Mouse (Mus musculus): ENCODE results near the gene Tead4. TPM values are rescaled to one million over a fixed set of nuclear protein-coding genes. Genes with fewer than 3 reads are reported as not detected.
"Not testable (repeated sequence)": the region's sequence is repeated elsewhere in the genome, so short reads cannot be mapped to it uniquely, and the experiment has no call there.

Tead4 gene
- polyA plus RNA-seq, 1 experiment from 2014 or later, result 5.1 TPM

DNA sequence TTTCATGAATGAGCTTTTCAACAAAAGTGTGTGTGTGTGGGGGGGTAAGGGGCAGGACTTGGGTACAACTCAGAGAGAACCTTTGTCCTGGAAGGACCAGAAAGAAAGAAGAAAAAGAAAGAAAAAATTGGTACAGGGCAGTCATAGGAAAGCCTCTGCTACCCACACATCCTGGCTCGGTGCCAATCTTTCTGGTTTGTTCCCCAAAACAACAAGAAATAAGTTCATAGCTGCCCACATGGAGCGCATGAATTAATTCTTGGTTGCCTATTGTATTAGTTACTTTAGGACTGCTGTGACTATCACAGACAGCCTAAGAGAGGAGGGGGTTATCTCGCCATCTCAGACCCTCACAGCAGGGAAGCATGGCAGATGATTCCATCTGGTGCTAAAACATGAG is 68.9 kb downstream of the Tead4 start:
- Histone ChIP-seq H3K4me1 (no peaks in the 10 kb centered on the region), H3K4me2 (no peak overlapping the region), H3K9me3 (no peaks in the 10 kb centered on the region), H3K9ac (no peak overlapping the region), H3K27me3 (no peaks in the 10 kb centered on the region), H3K27ac (no peak overlapping the region), H3K4me3 (no peak overlapping the region), H3K36me3 (0 out of 2 replicates have a peak, but pooled peaks cover 2% of the 10 kb centered on the region)
- 78% methylated on average over 3 of the region's 3 CpGs for WGBS
- ATAC-seq (ENCODE audit: borderline replicate concordance, extremely low read depth, low FRiP score, low TSS enrichment), result no peak

DNA sequence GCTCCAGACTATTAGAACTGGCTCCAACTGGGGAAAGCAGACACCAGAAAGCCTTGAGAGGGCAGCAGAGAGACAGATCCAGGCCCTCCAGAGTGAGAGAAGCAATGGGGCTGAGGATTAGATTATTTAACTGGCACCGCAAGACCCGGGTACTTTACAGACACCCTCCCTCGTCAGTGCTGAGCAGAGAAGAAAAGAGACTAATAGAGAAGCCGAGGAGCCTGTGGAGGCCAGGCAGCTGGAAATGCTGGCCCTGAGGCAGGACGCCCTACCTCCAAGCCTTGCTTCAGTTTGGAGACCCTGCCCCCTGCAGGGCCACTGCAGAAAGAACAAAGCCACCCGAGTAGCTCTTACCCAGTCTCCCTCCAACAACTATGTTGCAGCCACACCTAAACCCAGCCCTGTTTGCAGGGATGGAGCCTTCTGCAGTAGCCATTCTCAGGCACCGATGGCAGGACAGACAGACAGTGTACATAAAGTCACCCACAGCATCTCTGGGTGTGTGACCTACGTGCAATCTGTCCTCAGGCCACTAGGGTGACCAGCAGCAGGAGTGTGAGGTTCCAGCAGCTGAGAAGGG is 73.1 kb downstream of the Tead4 start:
- WGBS, result 40% methylated on average over 8 of the region's 8 CpGs
- 0 out of 2 replicates have a peak, but pooled peaks cover 2% of the 10 kb centered on the region for H3K36me3 ChIP-seq
- no peaks in the 10 kb centered on the region for H3K4me1 ChIP-seq
- no peak overlapping the region for H3K9ac ChIP-seq
- H3K27ac ChIP-seq, result no peak overlapping the region
- H3K9me3 ChIP-seq, result no peaks in the 10 kb centered on the region
- no peak overlapping the region for H3K4me3 ChIP-seq
- peak; percentile 11; the same call in 1 of the 2 replicates for ATAC-seq (ENCODE audit: borderline replicate concordance, extremely low read depth, low FRiP score, low TSS enrichment)
- H3K27me3 ChIP-seq, result no peaks in the 10 kb centered on the region
- H3K4me2 ChIP-seq, result peak overlapping the region; percentile 19; the same call in 1 of the 2 replicates

DNA sequence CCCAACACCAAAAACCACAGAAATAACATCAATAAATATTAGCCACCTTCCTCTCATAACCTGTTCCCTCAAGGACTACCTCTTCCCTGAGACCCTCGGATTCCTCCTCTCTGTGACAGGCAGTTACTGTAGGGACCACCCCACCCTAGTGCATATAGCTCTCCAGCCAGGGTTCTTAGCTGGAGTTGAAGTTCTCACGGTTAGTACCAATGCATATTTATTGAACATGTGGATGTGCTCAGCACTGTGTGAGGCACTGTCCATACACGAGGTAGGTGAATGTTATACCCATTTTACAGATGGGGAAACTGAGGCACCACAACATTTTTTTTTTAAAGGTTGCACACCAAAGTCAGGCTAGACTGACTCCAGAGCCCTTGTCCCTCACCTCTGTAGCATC is 73.7 kb downstream of the Tead4 start:
- WGBS, result 78% methylated on average over 3 of the region's 3 CpGs

GRCm38 (mm10) chr6:128225846-128226176 is 74.8 kb downstream of the Tead4 start:
- no peak overlapping the region for H3K4me2 ChIP-seq
- H3K4me3 ChIP-seq, result no peak overlapping the region
- H3K27me3 ChIP-seq, result no peaks in the 10 kb centered on the region
- 0 out of 2 replicates have a peak, but pooled peaks cover 2% of the 10 kb centered on the region for H3K36me3 ChIP-seq
- 0 out of 2 replicates have a peak, but pooled peaks cover 6% of the 10 kb centered on the region for H3K4me1 ChIP-seq
- no peak overlapping the region for H3K27ac ChIP-seq
- 79% methylated on average over 1 of the region's 1 CpGs for WGBS
- no peak overlapping the region for H3K9ac ChIP-seq
- no peak for ATAC-seq (ENCODE audit: borderline replicate concordance, extremely low read depth, low FRiP score, low TSS enrichment)
- no peaks in the 10 kb centered on the region for H3K9me3 ChIP-seq

More for the DNA sequence above, 73.7 kb downstream of the Tead4 start:
- 0 out of 2 replicates have a peak, but pooled peaks cover under 1% of the 10 kb centered on the region for H3K4me1 ChIP-seq
- no peak overlapping the region for H3K27ac ChIP-seq
- 0 out of 2 replicates have a peak, but pooled peaks cover 2% of the 10 kb centered on the region for H3K36me3 ChIP-seq
- H3K27me3 ChIP-seq, result no peaks in the 10 kb centered on the region
- H3K4me2 ChIP-seq, result no peak overlapping the region; the same call in 1 of the 2 replicates
- no peak for ATAC-seq (ENCODE audit: borderline replicate concordance, extremely low read depth, low FRiP score, low TSS enrichment)
- H3K9ac ChIP-seq, result no peak overlapping the region
- H3K9me3 ChIP-seq, result no peaks in the 10 kb centered on the region
- H3K4me3 ChIP-seq, result no peak overlapping the region

- Histone ChIP-seq H3K4me1 (0 out of 2 replicates have a peak, but pooled peaks cover 6% of the 10 kb centered on the region), H3K4me3 (no peak overlapping the region), H3K36me3 (0 out of 2 replicates have a peak, but pooled peaks cover 2% of the 10 kb centered on the region), H3K9ac (no peak overlapping the region), H3K27ac (peak overlapping the region; percentile 11; the same call in 1 of the 2 replicates), H3K4me2 (no peak overlapping the region), H3K27me3 (no peaks in the 10 kb centered on the region), H3K9me3 (no peaks in the 10 kb centered on the region)
- no peak for ATAC-seq (ENCODE audit: borderline replicate concordance, extremely low read depth, low FRiP score, low TSS enrichment)
- 40% methylated on average over 4 of the region's 4 CpGs for WGBS
Measured at GRCm38 (mm10) chr6:128225009-128225845, 75.4 kb downstream of the Tead4 start.

DNA sequence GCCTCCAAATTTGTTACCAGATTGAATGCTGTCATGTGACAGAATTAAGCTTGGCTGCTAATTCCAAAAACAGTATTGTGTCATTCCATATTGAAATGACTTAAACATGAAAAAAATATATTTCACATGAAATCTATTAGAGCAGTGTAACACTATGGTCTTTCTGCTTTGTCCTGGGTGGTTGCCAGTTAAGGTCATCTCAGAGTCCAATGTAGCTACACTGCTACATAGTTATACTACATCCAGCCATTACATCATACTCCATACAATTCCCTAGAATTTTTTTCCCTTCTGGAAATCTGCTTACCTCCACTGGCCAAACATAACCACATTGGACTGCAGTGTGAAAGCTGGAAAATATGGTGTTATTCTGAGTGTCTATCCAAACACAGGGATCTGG is 77.5 kb downstream of the Tead4 start:
- H3K4me1 ChIP-seq, result 0 out of 2 replicates have a peak, but pooled peaks cover 6% of the 10 kb centered on the region
- no peak overlapping the region for H3K4me3 ChIP-seq
- H3K9ac ChIP-seq, result no peak overlapping the region
- H3K9me3 ChIP-seq, result no peaks in the 10 kb centered on the region
- no peak for ATAC-seq (ENCODE audit: borderline replicate concordance, extremely low read depth, low FRiP score, low TSS enrichment)
- no peak overlapping the region for H3K4me2 ChIP-seq
- no peaks in the 10 kb centered on the region for H3K36me3 ChIP-seq
- H3K27me3 ChIP-seq, result no peaks in the 10 kb centered on the region
- no peak overlapping the region for H3K27ac ChIP-seq

DNA sequence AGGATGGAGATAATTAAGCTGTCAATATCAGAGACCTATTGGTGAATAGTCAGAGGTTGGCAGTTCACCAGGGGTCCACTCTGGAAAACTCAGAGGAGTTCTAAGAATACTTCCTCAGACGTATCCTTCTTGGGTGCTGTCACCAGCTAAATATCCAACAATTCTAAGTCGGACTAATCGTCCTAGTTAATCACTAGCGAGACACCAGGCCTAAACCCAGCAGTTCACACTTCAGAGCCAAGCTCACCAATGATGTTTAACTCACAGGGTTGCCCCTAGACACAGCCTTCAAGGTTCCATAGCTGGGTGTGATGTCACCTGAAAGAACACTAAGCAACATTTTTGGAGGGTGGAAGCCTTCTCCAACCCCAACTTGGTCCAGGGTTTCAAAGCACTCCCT is 85.6 kb downstream of the Tead4 start:
- H3K9me3 ChIP-seq; ATAC-seq (ENCODE audit: borderline replicate concordance, extremely low read depth, low FRiP score, low TSS enrichment); H3K27ac ChIP-seq; H3K4me1 ChIP-seq; H3K4me2 ChIP-seq; H3K9ac ChIP-seq; H3K36me3 ChIP-seq; H3K4me3 ChIP-seq; H3K27me3 ChIP-seq: not testable (repeated sequence)
- WGBS, result 87% methylated on average over 4 of the region's 4 CpGs

- H3K36me3 ChIP-seq, H3K9me3 ChIP-seq, H3K9ac ChIP-seq, H3K4me2 ChIP-seq, H3K4me3 ChIP-seq, H3K4me1 ChIP-seq, H3K27me3 ChIP-seq: not testable (repeated sequence)
- H3K27ac ChIP-seq, result 0 out of 2 replicates have a peak overlapping the region, but pooled peaks have one; percentile 63
- peak; percentile 57; the same call in 1 of the 2 replicates for ATAC-seq (ENCODE audit: borderline replicate concordance, extremely low read depth, low FRiP score, low TSS enrichment)
- WGBS, result 91% methylated on average over 1 of the region's 1 CpGs
Measured at GRCm38 (mm10) chr6:128209199-128209598, 91.4 kb downstream of the Tead4 start.

GRCm38 (mm10) chr6:128208491-128209170 is 92.0 kb downstream of the Tead4 start:
- Histone ChIP-seq H3K36me3 (no peaks in the 10 kb centered on the region), H3K9me3 (no peaks in the 10 kb centered on the region), H3K4me3 (no peak overlapping the region), H3K27ac (peak overlapping the region; percentile 63), H3K4me2 (no peak overlapping the region), H3K27me3 (no peaks in the 10 kb centered on the region), H3K4me1 (0 out of 2 replicates have a peak, but pooled peaks cover 8% of the 10 kb centered on the region), H3K9ac (no peak overlapping the region)
- ATAC-seq (ENCODE audit: borderline replicate concordance, extremely low read depth, low FRiP score, low TSS enrichment), result peak; percentile 74; the same call in 1 of the 2 replicates
- 63% methylated on average over 8 of the region's 8 CpGs for WGBS

DNA sequence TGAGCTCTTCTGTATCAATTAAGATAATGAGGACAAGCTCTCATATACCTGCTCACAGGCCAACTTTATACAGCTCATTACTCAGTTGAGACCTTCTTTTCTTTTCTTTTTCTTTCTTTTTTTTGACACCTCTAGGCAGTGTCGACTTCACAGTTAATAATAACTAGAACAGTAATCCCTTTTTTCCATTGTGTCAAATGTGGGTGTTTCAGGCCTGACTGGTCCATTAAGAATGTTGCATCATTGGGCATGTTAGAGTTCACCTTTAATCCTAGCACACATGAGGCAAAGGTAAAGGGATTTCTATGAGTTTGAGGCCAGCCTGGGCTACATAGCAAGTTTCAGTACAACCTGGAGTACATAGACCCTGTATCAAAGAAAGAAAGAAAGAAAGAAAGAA is 97.1 kb downstream of the Tead4 start:
- Histone ChIP-seq H3K9ac (no peak overlapping the region), H3K4me1 (peaks cover 15% of the 10 kb centered on the region), H3K27ac (no peak overlapping the region), H3K9me3 (no peaks in the 10 kb centered on the region), H3K27me3 (no peaks in the 10 kb centered on the region), H3K4me2 (no peak overlapping the region), H3K4me3 (no peak overlapping the region), H3K36me3 (no peaks in the 10 kb centered on the region)
- no peak for ATAC-seq (ENCODE audit: borderline replicate concordance, extremely low read depth, low FRiP score, low TSS enrichment)
- 73% methylated on average over 1 of the region's 1 CpGs for WGBS

GRCm38 (mm10) chr6:128200847-128201640 is 99.6 kb downstream of the Tead4 start:
- no peaks in the 10 kb centered on the region for H3K27me3 ChIP-seq
- no peaks in the 10 kb centered on the region for H3K36me3 ChIP-seq
- H3K9ac ChIP-seq, result peak overlapping the region; percentile 40
- peaks cover 8% of the 10 kb centered on the region for H3K4me1 ChIP-seq
- peak overlapping the region; percentile 94 for H3K4me2 ChIP-seq
- ATAC-seq (ENCODE audit: borderline replicate concordance, extremely low read depth, low FRiP score, low TSS enrichment), result peak; percentile 4; the same call in 1 of the 2 replicates
- WGBS, result 1% methylated on average over 20 of the region's 20 CpGs
- peak overlapping the region; percentile 59 for H3K4me3 ChIP-seq
- peak overlapping the region; percentile 65 for H3K27ac ChIP-seq
- no peaks in the 10 kb centered on the region for H3K9me3 ChIP-seq

Data from lung, embryonic 15.5 days (tissue).